Mouse (Mus musculus) fat pad, adult 2 months (tissue): Measurements from ENCODE around the gene Ttc41.
"Not testable (repeated sequence)": the region's sequence is repeated elsewhere in the genome, so short reads cannot be mapped to it uniquely, and the experiment has no call there.

ENCODE experiments used
- DNase-seq: peaks from one replicate; pipeline ENCODE4 v3.0.0-alpha.2; 2011; ENCODE audit warnings: low read depth, low spot score; ENCODE audit errors: extremely low read depth

The Ttc41 gene

GRCm38 (mm10) chr10:86705318-86705921 lies at the start of gene Ttc41, which contains the start of gene Hsp90b1:
Gene Ttc41, plus strand, starts transcription at chr10:86705811.
Gene Hsp90b1, minus strand, starts transcription at chr10:86705509.
- peak; percentile 95 for DNase-seq

DNA sequence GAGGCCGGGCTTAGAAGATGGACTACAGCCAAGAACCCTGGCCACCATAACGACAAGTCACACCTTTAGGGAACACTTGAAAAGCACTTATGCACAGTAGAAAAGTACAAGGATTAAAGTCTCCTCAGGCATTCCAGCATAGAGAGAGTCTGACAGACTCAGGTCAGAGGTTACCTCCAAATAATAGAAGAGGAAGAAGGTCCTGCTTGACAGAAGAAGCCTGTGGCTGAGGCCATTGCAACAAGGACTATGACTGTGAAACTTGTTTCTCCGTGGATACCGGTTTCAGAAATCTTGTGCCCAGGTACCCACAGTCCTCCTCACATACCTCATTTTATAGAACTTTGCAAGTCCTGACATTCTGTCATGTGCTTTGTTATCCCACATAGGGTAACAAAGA lies 35.1 kb upstream of the Ttc41 start:
- not testable (repeated sequence) for DNase-seq

DNA sequence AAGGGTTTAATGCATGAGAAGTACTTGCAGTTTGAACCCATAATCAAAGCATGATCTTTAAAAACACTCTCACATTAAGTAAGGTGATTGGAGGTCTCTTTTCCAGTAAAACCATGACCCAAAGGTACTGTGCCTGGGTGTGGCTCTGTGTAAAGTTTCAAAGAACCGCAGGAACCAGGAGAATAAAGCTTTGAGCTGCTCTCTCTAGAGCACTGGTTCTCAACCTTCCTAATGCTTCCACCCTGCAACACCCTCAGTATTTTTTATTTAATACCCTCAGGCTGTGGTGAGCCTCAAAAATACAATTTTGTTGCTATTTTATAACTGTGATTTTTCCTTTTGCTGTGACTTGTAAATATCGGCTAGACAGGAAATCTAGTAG lies 20.8 kb upstream of the Ttc41 start:
- DNase-seq: not testable (repeated sequence)

DNA sequence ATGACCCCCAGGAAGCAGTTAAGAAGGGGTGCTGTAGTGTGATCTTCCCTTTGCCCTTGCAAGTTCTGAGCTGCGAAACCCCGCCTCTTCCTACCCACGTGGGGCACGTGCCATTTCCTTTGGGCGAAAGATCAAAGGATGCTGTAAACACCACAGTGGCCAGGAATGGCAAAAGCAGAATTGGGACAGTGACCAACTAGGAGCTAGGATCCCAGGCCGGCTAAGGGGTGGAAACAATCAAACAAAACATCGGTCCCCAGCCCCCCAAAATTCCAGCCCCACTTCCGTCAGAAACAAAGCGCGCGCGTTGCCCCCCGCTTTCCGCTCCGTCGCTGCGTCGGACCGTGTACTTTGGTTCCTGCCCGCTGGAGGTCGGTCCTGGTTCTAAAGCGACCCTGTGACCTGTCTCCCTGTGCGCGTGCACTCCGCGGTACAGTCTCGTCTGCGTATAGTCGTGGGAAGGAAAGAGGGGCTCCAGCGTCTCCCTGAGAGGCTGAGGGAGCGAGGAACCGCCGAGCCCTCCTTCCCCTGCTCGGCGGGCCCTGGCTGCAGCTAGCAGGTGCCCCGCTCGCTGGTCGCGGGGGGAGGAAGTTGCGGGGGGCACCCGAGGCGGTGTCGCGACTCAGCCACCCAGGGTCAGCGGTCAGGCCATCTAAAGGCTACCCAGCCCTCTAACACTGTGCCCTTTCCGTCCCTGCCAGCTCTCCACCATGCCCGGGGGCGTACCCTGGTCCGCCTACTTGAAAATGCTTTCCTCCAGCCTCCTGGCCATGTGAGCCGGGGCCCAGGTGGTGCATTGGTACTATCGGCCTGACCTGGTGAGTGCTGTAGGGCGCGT lies 20.2 kb upstream of the Ttc41 start:
- DNase-seq: not testable (repeated sequence)

DNA sequence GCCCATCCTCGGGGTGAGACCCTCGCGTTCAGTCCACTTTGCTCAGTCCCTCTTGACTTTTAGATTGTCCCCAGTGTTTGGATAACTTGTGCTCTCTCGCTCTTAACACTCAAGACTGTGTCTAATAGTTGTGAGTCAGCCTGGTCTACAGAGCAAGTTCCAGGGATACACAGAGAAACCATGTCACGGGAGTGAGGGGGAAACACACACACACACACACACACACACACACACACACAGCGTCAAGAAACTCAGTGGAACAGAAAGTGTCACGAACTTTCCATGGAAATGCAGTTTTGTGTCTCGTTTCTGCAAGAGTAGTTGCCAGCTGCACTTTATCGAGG lies 19.6 kb upstream of the Ttc41 start:
- DNase-seq: not testable (repeated sequence)

- no peak for DNase-seq
Measured at GRCm38 (mm10) chr10:86700251-86700650, 5.4 kb upstream of the Ttc41 start.

GRCm38 (mm10) chr10:86700973-86701372 lies 4.6 kb upstream of the Ttc41 start:
- DNase-seq: no peak

DNA sequence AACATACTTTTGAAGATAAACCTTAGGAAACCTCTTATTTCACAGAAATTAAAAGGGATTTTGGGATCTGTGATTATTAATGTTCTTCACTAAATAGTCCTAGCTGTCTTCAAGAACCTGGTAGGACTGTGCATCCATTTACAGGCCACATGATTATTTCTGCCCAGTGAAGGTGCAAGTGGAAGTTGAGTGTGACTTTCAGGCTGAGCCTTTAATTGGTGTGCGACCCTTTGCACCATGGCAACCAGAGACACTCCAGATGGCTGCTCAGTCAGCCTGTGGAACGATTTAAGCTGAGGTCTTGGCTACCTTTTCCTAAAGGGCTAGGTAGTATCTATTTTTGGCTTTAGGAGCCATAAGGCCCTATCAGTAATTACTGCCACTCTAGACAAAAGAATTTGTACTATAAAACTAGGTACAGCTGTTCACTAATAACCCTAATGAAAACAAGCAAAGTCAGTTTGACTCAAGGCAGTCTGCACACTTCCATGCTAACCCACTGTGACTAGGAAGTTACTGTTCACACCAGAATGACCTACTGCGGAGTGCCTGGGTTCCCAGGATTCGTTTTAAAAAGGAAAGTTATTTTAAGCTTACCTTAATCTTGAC lies 3.2 kb upstream of the Ttc41 start:
- DNase-seq: no peak

- no peak for DNase-seq
Measured at GRCm38 (mm10) chr10:86703375-86703774, 2.2 kb upstream of the Ttc41 start.

DNA sequence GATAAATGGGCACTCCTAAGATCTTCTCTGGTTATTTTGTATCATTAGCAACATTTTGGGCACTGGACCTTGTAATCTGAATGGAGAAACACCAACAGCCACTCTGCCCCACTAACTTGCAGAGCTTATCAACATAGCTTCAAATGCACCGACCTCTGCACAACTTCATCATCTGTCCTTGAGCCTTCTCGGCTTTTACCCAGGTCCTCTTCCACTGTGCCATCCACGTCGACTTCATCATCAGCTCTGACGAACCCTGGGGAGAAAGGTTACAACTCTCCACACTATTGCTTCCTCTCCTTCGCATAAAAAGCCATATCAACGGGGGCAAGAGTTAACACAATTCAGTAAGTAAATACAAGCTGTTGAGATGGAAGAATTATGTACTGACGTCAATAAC lies 1.5 kb upstream of the Ttc41 start:
- DNase-seq: no peak

DNA sequence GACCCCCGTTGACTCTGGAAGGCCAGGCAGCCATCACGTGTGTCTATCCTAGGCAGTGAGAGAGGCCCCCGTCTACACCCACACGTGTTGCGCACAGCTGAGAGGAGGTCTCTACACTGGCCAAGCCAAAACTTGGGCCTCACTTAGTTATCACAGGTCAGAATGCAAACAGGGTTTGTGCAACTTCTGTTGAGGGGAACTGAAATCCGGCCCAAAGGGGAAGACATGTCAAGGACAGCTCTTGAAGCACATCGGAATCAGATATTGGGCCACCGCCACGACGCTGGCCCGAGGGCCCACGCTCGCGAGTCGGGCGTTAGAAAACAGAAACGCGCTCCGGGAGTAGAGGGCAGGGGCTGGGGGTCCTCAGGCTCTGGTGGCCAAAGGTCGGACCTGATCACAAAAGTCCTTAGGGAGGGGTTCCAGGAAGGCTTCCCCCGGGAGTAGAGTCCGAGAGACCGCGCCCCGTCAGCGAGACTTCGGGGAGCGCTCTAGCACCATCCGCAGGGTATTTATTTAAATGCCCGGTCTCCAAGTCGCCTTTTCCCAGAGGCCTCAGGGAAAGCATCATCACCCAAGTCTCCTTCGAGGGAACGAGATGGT lies 921 bp upstream of the Ttc41 start:
- DNase-seq: no peak

DNA sequence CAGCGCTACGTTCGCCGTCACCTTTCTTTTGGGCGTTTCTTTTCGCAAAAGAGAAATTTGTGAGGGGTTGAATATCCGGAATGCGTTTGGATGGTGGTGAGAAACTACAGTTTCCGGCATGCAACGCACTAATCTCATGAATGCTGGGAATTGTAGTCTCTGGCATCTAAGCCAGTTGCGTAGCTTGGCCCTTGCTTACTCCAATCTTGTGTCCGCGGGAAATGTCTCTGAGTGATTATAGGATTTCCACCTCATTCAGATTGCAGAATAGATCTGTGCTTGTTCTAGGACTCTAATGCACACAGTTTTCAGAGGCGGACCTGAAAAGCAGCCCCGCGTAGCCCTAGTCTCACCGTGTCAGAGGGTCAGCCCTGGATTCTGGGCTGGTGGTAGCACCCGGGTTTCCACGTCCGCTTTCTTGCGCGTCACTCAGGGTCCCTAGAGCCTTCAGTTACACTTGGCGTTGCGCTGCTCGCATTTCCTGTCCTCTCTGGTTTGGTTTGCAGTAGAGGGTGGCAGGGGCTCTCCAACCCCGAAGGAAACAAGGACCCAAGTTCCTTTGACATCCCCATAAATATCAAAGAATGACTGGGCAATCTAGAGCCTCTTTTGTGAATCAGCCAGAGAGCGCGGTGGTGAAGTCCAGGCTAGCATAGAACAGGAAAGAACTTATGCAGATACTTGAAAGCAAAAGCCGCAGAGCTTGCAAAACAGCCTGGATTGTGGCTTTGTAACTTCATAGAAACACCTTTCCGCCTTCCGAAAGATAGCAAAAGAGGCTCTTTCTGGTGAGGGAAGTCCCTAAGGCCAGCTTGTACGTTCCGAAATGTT lies 526 bp downstream of the Ttc41 start:
- peak; percentile 83 for DNase-seq

DNA sequence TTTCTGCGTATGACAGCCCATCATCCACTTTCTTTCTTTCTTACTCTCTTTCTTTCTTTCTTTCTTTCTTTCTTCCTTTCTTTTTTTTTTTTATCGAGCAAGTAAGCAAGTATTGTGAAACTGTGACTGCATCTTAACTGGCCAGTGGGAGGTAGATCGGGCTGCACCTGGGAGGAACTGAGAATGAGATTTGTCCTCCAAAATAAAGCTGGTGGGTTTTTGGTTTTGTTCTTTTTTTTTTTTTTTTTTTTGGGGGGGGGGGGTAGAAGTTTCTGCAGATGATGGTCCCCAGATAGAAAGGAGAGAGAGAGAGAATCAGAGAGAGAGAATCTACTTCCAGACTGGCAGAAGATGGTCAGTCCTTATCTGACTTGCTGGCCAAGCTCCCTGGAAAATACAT lies 1.5 kb downstream of the Ttc41 start:
- no peak for DNase-seq

GRCm38 (mm10) chr10:86712156-86712555 lies 6.5 kb downstream of the Ttc41 start:
- no peak for DNase-seq

- DNase-seq: no peak
Measured at GRCm38 (mm10) chr10:86727548-86727980, 22.0 kb downstream of the Ttc41 start.

GRCm38 (mm10) chr10:86728176-86728575 lies 22.6 kb downstream of the Ttc41 start:
- DNase-seq: no peak

- no peak for DNase-seq
Measured at GRCm38 (mm10) chr10:86730823-86731499, 25.4 kb downstream of the Ttc41 start.

- DNase-seq: no peak
Measured at GRCm38 (mm10) chr10:86731500-86731863, 25.9 kb downstream of the Ttc41 start.

- no peak for DNase-seq
Measured at GRCm38 (mm10) chr10:86735036-86735435, 29.4 kb downstream of the Ttc41 start.

DNA sequence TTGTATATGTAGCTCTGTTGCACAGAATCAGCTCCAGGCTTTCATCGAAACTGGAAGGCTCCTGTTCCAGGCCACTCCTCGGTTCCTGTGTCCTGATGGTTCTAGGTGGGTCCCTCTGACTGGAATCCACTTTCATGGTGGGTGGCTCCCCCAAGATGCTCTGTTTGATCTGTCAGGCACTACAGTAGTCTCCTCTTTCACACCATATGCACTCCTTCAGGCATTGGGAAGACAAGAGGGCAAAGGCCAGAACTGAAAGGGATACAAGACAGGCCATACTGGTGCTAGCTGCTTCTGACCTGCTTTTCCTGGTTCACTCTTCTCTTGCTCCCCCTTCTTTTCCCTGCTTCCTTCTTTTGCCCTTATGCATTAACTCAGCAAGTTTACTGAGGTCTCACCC lies 37.3 kb downstream of the Ttc41 start:
- no peak for DNase-seq
